26 mouse cellular contexts compared by ENCODE assay signal in genomic region chr1:158061995-158062394, GRCm38 (mm10).
DNase-seq lines count a peak whose midpoint lies in the region; ATAC-seq lines count a peak whose summit lies in the region.
"Had no signal": no experiment of that assay in that cellular context is flagged by ENCODE, and none has a peak within 500 bp of the region (broad histone marks: within the 10 kb centered on the region; RNA-seq: fewer than 3 reads in every experiment).

No protein-coding gene starts in this region.

- ATAC-seq in frontal cortex, adult (ENCODE audit: low TSS enrichment): peak; percentile 91
- ATAC-seq: CD4-positive, CD25-positive, alpha-beta regulatory T cell, adult 4 months; forebrain, embryonic 15.5 days; hindbrain, postnatal 0 days; inflammation-experienced regulatory T-cells, adult 6 months; intestine, embryonic 16.5 days had no signal

- WGBS in hindbrain, embryonic 10.5 days: 84% methylated on average over 6 of the region's 6 CpGs

- no peaks in the 10 kb centered on the region for H3K9me3 ChIP-seq in hindbrain, embryonic 10.5 days
- H3K9me3 ChIP-seq: embryonic facial prominence, embryonic 15.5 days; forebrain, embryonic 15.5 days; heart, embryonic 12.5 days; heart, embryonic 15.5 days had no signal

- H3K4me1 ChIP-seq in hindbrain, embryonic 10.5 days (replicated peaks): no peaks in the 10 kb centered on the region
- H3K4me1 ChIP-seq: embryonic facial prominence, embryonic 15.5 days; forebrain, embryonic 15.5 days; heart, embryonic 12.5 days; heart, embryonic 15.5 days had no signal

- no peak overlapping the region for H3K4me3 ChIP-seq in hindbrain, embryonic 10.5 days
- H3K4me3 ChIP-seq: embryonic facial prominence, embryonic 15.5 days; forebrain, embryonic 15.5 days; heart, embryonic 12.5 days; heart, embryonic 15.5 days had no signal

- H3K36me3 ChIP-seq in hindbrain, embryonic 10.5 days: no peaks in the 10 kb centered on the region
- H3K36me3 ChIP-seq: embryonic facial prominence, embryonic 15.5 days; forebrain, embryonic 15.5 days; heart, embryonic 12.5 days; heart, embryonic 15.5 days had no signal

- no peak for DNase-seq in frontal cortex, postnatal 25 days (ENCODE audit: low spot score in 2 of 2)
- DNase-seq in right cerebral cortex, adult 18-20 months: peak; percentile 54
- no peak for DNase-seq in right cerebral cortex, postnatal 14 days
- DNase-seq in telencephalon, adult 2 months (ENCODE audit: low read depth, low spot score): peak; percentile 31
- no peak for DNase-seq in hindbrain, embryonic 10.5 days (ENCODE audit: low spot score)
- DNase-seq: adrenal gland, adult 2 months; adrenal gland, postnatal 14 days; cerebellum, adult 11-12 months; cerebellum, adult 8-10 months; cerebellum, postnatal 10 days; cerebellum, postnatal 36 days; embryo, embryonic 11 days; gastrocnemius, postnatal 25 days; heart, adult 18-20 months; heart, postnatal 10 days; heart, postnatal 36 days had no signal

- H3K27me3 ChIP-seq in hindbrain, embryonic 10.5 days (ENCODE audit: insufficient read depth, poor library complexity, severe bottlenecking): no peaks in the 10 kb centered on the region
- H3K27me3 ChIP-seq: embryonic facial prominence, embryonic 15.5 days; forebrain, embryonic 15.5 days; heart, embryonic 12.5 days; heart, embryonic 15.5 days had no signal

- H3K27ac ChIP-seq in hindbrain, embryonic 10.5 days: no peak overlapping the region
- H3K27ac ChIP-seq: embryonic facial prominence, embryonic 15.5 days; forebrain, embryonic 15.5 days; heart, embryonic 15.5 days; hindbrain, embryonic 14.5 days; hindbrain, postnatal 0 days had no signal

Comparison
In these comparisons a context has a peak if more than half of its experiments do, and no peak if none do; other contexts are left out.
1. DNase-seq: peak in right cerebral cortex, adult 18-20 months (single experiment) and telencephalon, adult 2 months (single experiment); none in frontal cortex, postnatal 25 days (0 of 2), right cerebral cortex, postnatal 14 days (single experiment) and hindbrain, embryonic 10.5 days (single experiment).